ENCODE assay signal across 8 mouse cellular contexts in the genomic region with DNA sequence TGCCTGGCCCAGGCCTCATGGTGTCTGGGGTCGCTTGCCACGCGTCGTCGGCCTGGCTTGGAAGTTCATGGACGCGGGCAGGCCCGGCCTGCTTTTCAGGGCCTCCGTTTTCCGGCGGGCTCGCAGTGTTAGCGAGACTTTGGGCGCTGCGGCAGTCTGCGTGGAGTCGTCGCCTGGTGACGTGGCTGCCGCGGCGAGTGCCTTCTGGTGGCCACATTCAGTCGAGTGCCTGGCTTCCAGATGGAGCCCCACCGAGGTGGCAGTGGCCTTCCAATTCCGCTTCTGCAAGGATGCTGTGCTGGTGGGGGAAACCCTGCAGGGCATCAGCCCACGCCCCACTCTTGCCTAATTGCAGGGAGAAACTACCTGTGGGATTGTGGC.
DNase-seq lines count a peak whose midpoint lies in the region; ATAC-seq lines count a peak whose summit lies in the region.
"Not testable (repeated sequence)": the region's sequence is repeated elsewhere in the genome, so short reads cannot be mapped to it uniquely, and the experiment has no call there.

No protein-coding gene starts in this region.

- WGBS in hindbrain, embryonic 15.5 days, result 26% methylated on average over 26 of the region's 26 CpGs
- WGBS in lung, embryonic 15.5 days, result 25% methylated on average over 26 of the region's 26 CpGs
- WGBS in neural tube, embryonic 11.5 days, result 23% methylated on average over 26 of the region's 26 CpGs

- peak overlapping the region; percentile 79 for H3K4me2 ChIP-seq in hindbrain, embryonic 15.5 days
- H3K4me2 ChIP-seq in lung, embryonic 15.5 days, result peak overlapping the region; percentile 80
- H3K4me2 ChIP-seq in neural tube, embryonic 11.5 days (ENCODE audit: low read depth), result peak overlapping the region; percentile 49

- not testable (repeated sequence) for H3K4me1 ChIP-seq in hindbrain, embryonic 15.5 days (replicated peaks); lung, embryonic 15.5 days; neural tube, embryonic 11.5 days (ENCODE audit: control insufficient read depth, insufficient read depth, low read length)

- H3K27me3 ChIP-seq in hindbrain, embryonic 15.5 days; lung, embryonic 15.5 days; neural tube, embryonic 11.5 days (ENCODE audit: control insufficient read depth, insufficient read depth, low read length): not testable (repeated sequence)

- DNase-seq in NIH3T3 (ENCODE audit: low read depth), result peak; percentile 57
- peak; percentile 32 for DNase-seq in embryo, embryonic 11 days
- peak; percentile 5 for DNase-seq in left cerebral cortex, postnatal 4 days
- peak; percentile 30 for DNase-seq in neural tube, embryonic 11.5 days (ENCODE audit: low spot score)
- DNase-seq in testis, postnatal 10 days (ENCODE audit: low spot score), result peak; percentile 33

- ATAC-seq in frontal cortex, adult (ENCODE audit: low TSS enrichment), result peak; percentile 67; the same call in 1 of the 2 replicates
- peak; percentile 48; the same call in 1 of the 2 replicates for ATAC-seq in hindbrain, embryonic 15.5 days (ENCODE audit: low FRiP score, low read depth)
- peak; percentile 23; the same call in 1 of the 2 replicates for ATAC-seq in lung, embryonic 15.5 days (ENCODE audit: borderline replicate concordance, extremely low read depth, low FRiP score, low TSS enrichment)
- peak; percentile 27; the same call in 1 of the 2 replicates for ATAC-seq in neural tube, embryonic 11.5 days (ENCODE audit: insufficient read depth, low FRiP score, low TSS enrichment)

- H3K9ac ChIP-seq in hindbrain, embryonic 15.5 days, result peak overlapping the region; percentile 53
- peak overlapping the region; percentile 64 for H3K9ac ChIP-seq in lung, embryonic 15.5 days
- H3K9ac ChIP-seq in neural tube, embryonic 11.5 days (ENCODE audit: low read length), result peak overlapping the region; percentile 50

- H3K9me3 ChIP-seq in hindbrain, embryonic 15.5 days, result peaks cover 11% of the 10 kb centered on the region; the same call in 1 of the 2 replicates
- not testable (repeated sequence) for H3K9me3 ChIP-seq in lung, embryonic 15.5 days; neural tube, embryonic 11.5 days (ENCODE audit: control insufficient read depth, low read length)

- H3K27ac ChIP-seq in hindbrain, embryonic 15.5 days (replicated peaks); neural tube, embryonic 11.5 days (ENCODE audit: low read depth, low read length): not testable (repeated sequence)
- peak overlapping the region; percentile 33; the same call in 1 of the 2 replicates for H3K27ac ChIP-seq in lung, embryonic 15.5 days

- peak overlapping the region; percentile 55 for H3K4me3 ChIP-seq in hindbrain, embryonic 15.5 days
- peak overlapping the region; percentile 57 for H3K4me3 ChIP-seq in lung, embryonic 15.5 days
- H3K4me3 ChIP-seq in neural tube, embryonic 11.5 days (ENCODE audit: low read depth, low read length), result peak overlapping the region; percentile 39

- intact Hi-C loops in left cerebral cortex, postnatal 4 days (cut with DNase I), result not testable (repeated sequence)

- not testable (repeated sequence) for H3K36me3 ChIP-seq in hindbrain, embryonic 15.5 days; neural tube, embryonic 11.5 days (ENCODE audit: control insufficient read depth, insufficient read depth, low read length)
- peaks cover 13% of the 10 kb centered on the region for H3K36me3 ChIP-seq in lung, embryonic 15.5 days

Comparison
In these comparisons a context has a peak if more than half of its experiments do, and no peak if none do; other contexts are left out.
1. DNase-seq: peak in every context shown above with its lines; median percentile 57 in NIH3T3; 33 in testis, postnatal 10 days; 32 in embryo, embryonic 11 days; 30 in neural tube, embryonic 11.5 days; 5 in left cerebral cortex, postnatal 4 days.